Mouse (Mus musculus) heart, postnatal 0 days (tissue): ENCODE results near the gene App. TPM values are rescaled to one million over a fixed set of nuclear protein-coding genes. Genes with fewer than 3 reads are reported as not detected.

Source experiments
- ATAC-seq: fragments of 200-750 bp; cut with Nextera tagmentation; 2 replicates; pipeline ENCODE4 v1.8.0; 2017; ENCODE audit warnings: low read depth, moderate number of reproducible peaks, moderate library complexity; ENCODE audit not compliant: insufficient read depth
- DNase-seq: peaks from one replicate; pipeline ENCODE4 v3.0.0-alpha.2; 2016; ENCODE audit warnings: low spot score
- H3K27ac ChIP-seq: fragments of 300-500 bp; sonication (generic); 2 replicates; pipeline ENCODE4 v1.5.1; 2014; ENCODE audit warnings: low read depth, mild to moderate bottlenecking
- H3K27me3 ChIP-seq: fragments of 300-500 bp; sonication (generic); 2 replicates; pipeline ENCODE4 v1.6.1; 2014; ENCODE audit warnings: low read length, mixed read lengths; ENCODE audit not compliant: control insufficient read depth, insufficient read depth
- H3K36me3 ChIP-seq: fragments of 300-500 bp; sonication (generic); replicated peaks from 2 replicates; pipeline ENCODE4 v1.6.1; 2014; ENCODE audit warnings: low read length, mixed read lengths; ENCODE audit not compliant: control insufficient read depth, insufficient read depth
- H3K4me1 ChIP-seq: fragments of 300-500 bp; sonication (generic); 2 replicates; pipeline ENCODE4 v1.6.1; 2014; ENCODE audit warnings: antibody characterized with exemption; ENCODE audit not compliant: control insufficient read depth, insufficient read depth
- H3K4me2 ChIP-seq: fragments of 300-500 bp; sonication (generic); 2 replicates; pipeline ENCODE4 v1.6.1; 2014; ENCODE audit warnings: low read depth, mild to moderate bottlenecking, low read length, moderate library complexity
- H3K4me3 ChIP-seq: fragments of 300-500 bp; sonication (generic); 2 replicates; pipeline ENCODE4 v1.5.1; 2014; ENCODE audit warnings: low read depth, low read length
- H3K9ac ChIP-seq: fragments of 300-500 bp; sonication (generic); replicated peaks from 2 replicates; pipeline ENCODE4 v1.6.1; 2014; ENCODE audit warnings: low read depth, low read length, mixed read lengths
- H3K9me3 ChIP-seq: fragments of 300-500 bp; sonication (generic); replicated peaks from 2 replicates; pipeline ENCODE4 v1.6.1; 2016; ENCODE audit warnings: low read length; ENCODE audit not compliant: control insufficient read depth
- CTCF ChIP-seq: IDR thresholded peaks from 2 replicates; pipeline ENCODE4 v1.5.1; 2016; ENCODE audit warnings: antibody characterized with exemption, control low read depth, low read depth
- EP300 ChIP-seq: IDR thresholded peaks from 2 replicates; pipeline ENCODE4 v1.6.1; 2016; ENCODE audit warnings: antibody characterized with exemption, low read depth
- WGBS: fragments of 180-500 bp; shearing (Covaris S2); extraction: QIAGEN DNeasy Blood & Tissue Kit; methylation state at CpG from one replicate; pipeline ENCODE4 v1.1.7; 2014; 5-methylcytosine and 5-hydroxymethylcytosine counted together
- polyA plus RNA-seq: library from polyadenylated mRNA; unstranded; fragments of >200 nt; fragmentation: Nextera tagmentation; extraction: Ambion mirVana; gene quantifications from 2 replicates; pipeline ENCODE4 v1.2.1, GENCODE M21; 2015
- total RNA-seq: library from RNA; depleted of rRNA; stranded (reverse); fragments of >200 nt; gene quantifications from 2 replicates; pipeline ENCODE4 v1.2.3, GENCODE M21; 2014; ENCODE audit warnings: low replicate concordance

Gene App
- total and polyA plus RNA-seq, 2 experiments from 2014 or later: 122 to 139 TPM

DNA sequence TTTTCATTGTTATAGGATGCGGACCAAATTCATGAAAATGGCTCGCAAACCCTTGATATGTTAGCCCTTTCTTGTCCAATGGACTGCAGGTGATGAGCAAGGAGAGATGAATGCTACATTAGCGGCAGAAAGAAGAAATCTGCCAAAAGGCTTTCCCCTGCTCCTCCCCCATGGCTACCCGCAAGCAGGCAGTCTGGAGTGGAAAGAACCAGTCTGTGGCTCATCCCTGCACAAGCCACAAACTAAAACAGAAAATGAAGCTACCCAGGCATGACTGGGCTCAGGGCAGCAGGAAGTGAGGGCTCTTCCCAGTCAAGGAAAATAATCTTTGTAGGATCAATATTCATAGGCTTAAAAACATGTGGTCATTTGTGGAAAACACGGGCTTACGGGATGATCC lies 54.6 kb downstream of the App start:
- Histone ChIP-seq H3K36me3 (peaks cover 6% of the 10 kb centered on the region; the same call in 1 of the 2 replicates), H3K4me2 (no peak overlapping the region), H3K9me3 (no peaks in the 10 kb centered on the region), H3K27ac (no peak overlapping the region), H3K4me1 (no peaks in the 10 kb centered on the region), H3K9ac (no peak overlapping the region), H3K4me3 (no peak overlapping the region), H3K27me3 (no peaks in the 10 kb centered on the region)
- WGBS: 96% methylated on average over 6 of the region's 6 CpGs
- TF ChIP-seq EP300 (no peak), CTCF (no peak)
- DNase-seq: no peak
- ATAC-seq: no peak

DNA sequence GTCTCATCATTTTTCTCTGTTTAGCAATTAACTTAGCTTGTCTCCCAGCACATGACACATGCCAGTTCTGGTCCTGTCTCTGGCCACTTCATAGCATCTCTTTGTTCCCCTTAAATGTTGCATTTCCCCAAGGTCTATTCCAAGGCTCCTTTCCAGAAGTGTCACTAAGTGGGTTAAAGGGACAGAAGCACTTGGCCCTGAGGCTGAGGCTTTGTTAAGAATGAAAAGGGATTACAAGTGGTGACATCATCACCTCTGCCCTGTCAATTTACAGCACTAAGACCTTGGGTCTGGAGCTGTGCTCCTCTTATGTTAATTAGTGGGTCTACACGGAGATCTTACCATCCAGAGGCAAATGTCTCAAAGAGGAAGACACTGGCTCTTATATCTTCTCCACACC lies 56.0 kb downstream of the App start:
- no peaks in the 10 kb centered on the region for H3K4me1 ChIP-seq
- no peak overlapping the region for H3K4me2 ChIP-seq
- WGBS: 69% methylated on average over 1 of the region's 1 CpGs
- ATAC-seq: no peak
- no peak for TF ChIP-seq CTCF
- no peak for TF ChIP-seq EP300
- H3K27ac ChIP-seq: no peak overlapping the region
- H3K9me3 ChIP-seq: no peaks in the 10 kb centered on the region
- peaks cover 6% of the 10 kb centered on the region; the same call in 1 of the 2 replicates for H3K36me3 ChIP-seq
- no peak overlapping the region for H3K4me3 ChIP-seq
- H3K9ac ChIP-seq: no peak overlapping the region
- DNase-seq: no peak
- no peaks in the 10 kb centered on the region for H3K27me3 ChIP-seq

DNA sequence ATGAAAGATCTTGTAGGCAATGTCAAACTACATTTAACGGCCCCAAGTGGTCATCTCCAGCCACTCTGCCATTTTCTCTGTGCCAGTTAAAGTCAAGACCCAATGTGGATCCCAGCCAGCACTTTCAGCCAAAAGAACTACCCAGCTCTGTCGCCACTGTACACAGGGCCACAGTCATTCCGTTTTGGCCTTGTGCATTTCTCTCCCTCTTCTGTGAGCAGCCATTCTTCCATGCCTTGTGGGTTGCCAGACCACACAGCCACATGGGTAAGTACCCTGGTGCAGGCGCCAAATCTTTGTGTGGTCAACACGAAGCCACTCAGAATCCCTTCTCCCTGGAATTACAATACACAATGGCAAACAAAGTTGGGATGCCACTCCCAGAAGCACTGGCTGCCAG lies 57.7 kb downstream of the App start:
- no peak for ATAC-seq
- WGBS: 84% methylated on average over 5 of the region's 5 CpGs

DNA sequence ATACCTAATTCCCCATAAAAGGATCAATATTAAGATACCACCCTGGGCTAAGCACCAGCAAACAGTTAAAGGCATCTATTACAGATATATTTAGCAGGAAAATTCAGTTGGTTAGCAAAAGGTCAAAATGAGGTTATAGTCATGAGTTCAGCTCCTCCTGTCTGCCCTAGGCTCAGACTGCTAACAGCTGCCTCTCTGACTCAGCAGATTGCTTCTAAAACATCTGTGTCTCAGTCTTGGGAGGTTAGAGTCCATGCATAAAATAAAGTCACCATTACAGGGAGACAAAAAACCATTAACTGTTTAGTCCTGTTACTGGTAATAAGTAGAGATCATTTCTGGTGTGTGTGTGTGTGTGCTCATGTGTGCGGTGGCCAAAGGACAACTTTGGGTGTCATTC lies 58.8 kb downstream of the App start:
- Histone ChIP-seq H3K4me1 (no peaks in the 10 kb centered on the region), H3K4me2 (no peak overlapping the region), H3K9me3 (no peaks in the 10 kb centered on the region), H3K36me3 (peaks cover 6% of the 10 kb centered on the region; the same call in 1 of the 2 replicates), H3K27me3 (no peaks in the 10 kb centered on the region), H3K4me3 (no peak overlapping the region), H3K27ac (no peak overlapping the region), H3K9ac (no peak overlapping the region)
- ATAC-seq (no peak), DNase-seq (no peak)
- WGBS: 94% methylated on average over 1 of the region's 1 CpGs
- no peak for TF ChIP-seq EP300
- no peak for TF ChIP-seq CTCF

More for the DNA sequence above, 57.7 kb downstream of the App start:
- Histone ChIP-seq H3K4me1 (no peaks in the 10 kb centered on the region), H3K36me3 (peaks cover 6% of the 10 kb centered on the region; the same call in 1 of the 2 replicates), H3K9ac (no peak overlapping the region), H3K4me3 (no peak overlapping the region), H3K4me2 (no peak overlapping the region), H3K9me3 (no peaks in the 10 kb centered on the region), H3K27me3 (no peaks in the 10 kb centered on the region), H3K27ac (no peak overlapping the region)
- TF ChIP-seq CTCF (no peak), EP300 (no peak)
- no peak for DNase-seq

DNA sequence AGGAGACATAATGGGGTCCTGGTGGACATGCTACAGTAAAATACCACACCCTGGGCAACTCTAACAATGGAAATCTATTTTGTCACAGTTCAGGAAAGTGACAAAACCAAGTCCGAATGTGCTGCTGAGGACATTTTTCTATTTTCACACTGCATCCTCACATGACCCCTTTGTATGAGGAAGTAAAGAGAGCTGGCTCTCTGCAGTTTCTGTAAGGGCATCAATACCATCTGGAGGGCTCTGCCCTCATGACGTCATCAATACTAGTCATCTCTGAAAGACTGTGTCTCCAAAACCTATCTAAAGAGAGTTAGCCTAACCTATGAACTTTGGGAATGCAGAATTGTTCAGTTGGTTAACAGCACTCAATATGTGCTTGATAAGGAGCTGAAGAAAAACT lies 59.6 kb downstream of the App start:
- 66% methylated on average over 2 of the region's 2 CpGs for WGBS
- H3K9ac ChIP-seq: no peak overlapping the region
- no peak overlapping the region for H3K27ac ChIP-seq

DNA sequence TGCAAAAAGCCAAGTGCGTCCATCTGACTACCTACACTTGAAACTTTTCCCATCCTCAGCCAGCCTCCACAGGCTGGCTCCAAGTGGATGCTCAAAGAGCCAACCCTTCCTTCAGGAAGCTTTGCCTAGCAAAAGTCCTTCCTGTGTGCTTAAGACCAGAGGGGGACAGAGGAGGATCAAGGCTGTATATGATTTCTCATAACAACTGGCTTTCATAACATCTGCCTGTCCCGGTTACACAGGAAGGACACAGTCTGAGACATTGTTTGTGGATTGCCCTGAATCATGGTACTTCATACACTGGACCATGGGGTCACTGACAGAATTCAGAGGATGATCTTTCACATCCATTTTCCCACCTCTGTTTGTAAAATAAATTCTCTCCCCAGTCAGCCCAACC lies 61.3 kb downstream of the App start:
- no peaks in the 10 kb centered on the region for H3K27me3 ChIP-seq
- no peak for ATAC-seq
- no peaks in the 10 kb centered on the region; the same call in 1 of the 2 replicates for H3K4me1 ChIP-seq
- DNase-seq: no peak
- WGBS: 71% methylated on average over 2 of the region's 2 CpGs
- TF ChIP-seq CTCF (no peak), EP300 (no peak)
- no peak overlapping the region for H3K4me2 ChIP-seq
- H3K4me3 ChIP-seq: no peak overlapping the region
- H3K36me3 ChIP-seq: no peaks in the 10 kb centered on the region
- H3K9me3 ChIP-seq: no peaks in the 10 kb centered on the region
- H3K27ac ChIP-seq: no peak overlapping the region
- H3K9ac ChIP-seq: no peak overlapping the region

More for the DNA sequence above, 59.6 kb downstream of the App start:
- no peaks in the 10 kb centered on the region for H3K9me3 ChIP-seq
- TF ChIP-seq EP300: no peak
- TF ChIP-seq CTCF: no peak
- H3K27me3 ChIP-seq: no peaks in the 10 kb centered on the region
- no peak for DNase-seq
- no peak for ATAC-seq
- no peaks in the 10 kb centered on the region; the same call in 1 of the 2 replicates for H3K4me1 ChIP-seq
- H3K4me3 ChIP-seq: no peak overlapping the region
- no peak overlapping the region for H3K4me2 ChIP-seq
- peaks cover 2% of the 10 kb centered on the region; the same call in 1 of the 2 replicates for H3K36me3 ChIP-seq
